Mouse (Mus musculus) ES-Bruce4 (cell line): Measurements from ENCODE around the gene Krt35. TPM values are rescaled to one million over a fixed set of nuclear protein-coding genes. Genes with fewer than 3 reads are reported as not detected.

ENCODE experiments used
- H3K27ac ChIP-seq: 2 replicates; pipeline ENCODE4 v1.5.1; 2012; ENCODE audit warnings: low read length, inconsistent platforms; ENCODE audit not compliant: insufficient read depth
- H3K27me3 ChIP-seq: 2 replicates; pipeline ENCODE4 v1.6.1; 2012; ENCODE audit warnings: mild to moderate bottlenecking, low read length, inconsistent platforms; ENCODE audit not compliant: control insufficient read depth, poor library complexity, insufficient read depth, severe bottlenecking
- H3K36me3 ChIP-seq: 2 replicates; pipeline ENCODE4 v1.6.1; 2012; ENCODE audit warnings: inconsistent platforms, mild to moderate bottlenecking, low read length, moderate library complexity; ENCODE audit not compliant: control insufficient read depth, poor library complexity, insufficient read depth, severe bottlenecking
- H3K4me1 ChIP-seq: one replicate; pipeline ENCODE4 v1.8.1; 2011; ENCODE audit warnings: low read length; ENCODE audit not compliant: control insufficient read depth, insufficient read depth
- H3K4me3 ChIP-seq: 2 replicates; pipeline ENCODE4 v1.5.1; 2011; ENCODE audit warnings: low read depth, mild to moderate bottlenecking, low read length
- H3K9ac ChIP-seq: 2 replicates; pipeline ENCODE4 v1.6.1; 2012; ENCODE audit warnings: low read depth, mild to moderate bottlenecking, inconsistent platforms; ENCODE audit not compliant: poor library complexity, severe bottlenecking
- H3K9me3 ChIP-seq: replicated peaks from 2 replicates; pipeline ENCODE4 v1.6.1; 2012; ENCODE audit warnings: mild to moderate bottlenecking, low read length, inconsistent platforms; ENCODE audit not compliant: control insufficient read depth, poor library complexity, insufficient read depth, severe bottlenecking
- CTCF ChIP-seq: IDR thresholded peaks from one replicate; pipeline ENCODE4 v1.8.1; 2011; ENCODE audit warnings: low read depth, low read length
- EP300 ChIP-seq: IDR thresholded peaks from 2 replicates; pipeline ENCODE4 v1.6.1; 2011; ENCODE audit warnings: low read depth, low read length; ENCODE audit not compliant: insufficient read depth
- POLR2A ChIP-seq: IDR thresholded peaks from one replicate; pipeline ENCODE4 v1.8.1; 2011; ENCODE audit warnings: low read length; ENCODE audit not compliant: insufficient read depth
- polyA plus RNA-seq: library from polyadenylated mRNA; stranded (reverse); fragments of >200 nt; gene quantifications from 2 replicates; pipeline ENCODE4 v1.2.4, GENCODE M21; 2011; ENCODE audit warnings: low read depth; ENCODE audit not compliant: missing spikeins, insufficient read depth, insufficient read length

Krt35 gene
- polyA plus RNA-seq, 1 experiment: not detected

DNA sequence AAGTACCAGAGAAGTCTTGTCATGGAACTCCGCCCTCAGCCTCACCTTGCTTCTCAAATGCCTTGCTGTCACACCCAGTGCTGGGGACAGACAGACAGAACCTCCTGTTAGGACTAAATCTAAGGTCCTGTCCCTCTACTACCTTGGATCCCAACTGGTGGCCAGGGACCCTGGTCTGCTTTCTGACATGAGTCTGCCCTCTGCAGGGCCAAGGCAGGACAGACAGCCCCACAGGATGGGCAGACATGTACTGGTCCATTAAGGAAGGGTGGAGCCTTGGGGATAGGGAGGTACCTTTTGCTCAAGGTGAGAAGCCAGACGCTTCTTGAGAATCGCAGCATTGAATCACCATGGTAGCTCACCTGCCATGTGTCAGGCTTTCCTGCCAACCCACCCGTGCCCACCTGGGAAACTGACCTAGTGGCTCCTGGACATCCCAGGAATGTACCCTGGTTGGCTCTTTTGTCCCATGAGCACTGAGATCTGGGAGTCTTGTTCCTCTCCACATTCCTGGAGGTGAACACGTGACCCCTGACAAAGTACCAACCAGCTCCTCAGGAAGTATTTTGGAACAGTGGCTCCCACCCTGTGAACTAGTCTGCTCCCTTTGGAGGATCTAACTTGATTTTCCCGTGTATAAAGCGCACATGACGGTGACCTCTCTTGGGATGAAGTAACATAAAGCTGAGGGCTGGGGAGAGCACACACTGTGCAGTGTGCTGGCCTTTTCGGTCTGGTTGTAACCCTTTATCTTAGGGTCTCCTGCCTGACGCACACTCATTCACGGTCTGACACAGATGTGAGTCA lies 17.1 kb upstream of the Krt35 start:
- Histone ChIP-seq H3K4me3 (no peak overlapping the region), H3K9me3 (no peaks in the 10 kb centered on the region), H3K9ac (no peak overlapping the region), H3K27me3 (no peaks in the 10 kb centered on the region), H3K4me1 (no peaks in the 10 kb centered on the region), H3K36me3 (no peaks in the 10 kb centered on the region), H3K27ac (no peak overlapping the region)
- TF ChIP-seq POLR2A (no peak), EP300 (no peak), CTCF (no peak)

GRCm38 (mm10) chr11:100105576-100106122 lies 9.6 kb upstream of the Krt35 start, which contains the start of gene Krt36:
Gene Krt36, minus strand, starts transcription at chr11:100105626.
- Histone ChIP-seq H3K27ac (no peak within 1 kb of the TSS), H3K4me1 (no peaks in the 10 kb centered on the region), H3K9me3 (no peaks in the 10 kb centered on the region), H3K4me3 (no peak within 1 kb of the TSS), H3K9ac (no peak within 1 kb of the TSS), H3K36me3 (no peaks in the 10 kb centered on the region), H3K27me3 (no peaks in the 10 kb centered on the region)
- TF ChIP-seq EP300: no peak
- TF ChIP-seq CTCF: no peak
- TF ChIP-seq POLR2A: no peak

- no peak overlapping the region for H3K9ac ChIP-seq
- no peak overlapping the region for H3K4me3 ChIP-seq
- H3K36me3 ChIP-seq: no peaks in the 10 kb centered on the region
- TF ChIP-seq EP300 (no peak), CTCF (no peak), POLR2A (no peak)
- H3K27me3 ChIP-seq: no peaks in the 10 kb centered on the region
- H3K27ac ChIP-seq: no peak overlapping the region
- no peaks in the 10 kb centered on the region for H3K4me1 ChIP-seq
- no peaks in the 10 kb centered on the region for H3K9me3 ChIP-seq
Measured at GRCm38 (mm10) chr11:100102693-100103429, 6.8 kb upstream of the Krt35 start.

DNA sequence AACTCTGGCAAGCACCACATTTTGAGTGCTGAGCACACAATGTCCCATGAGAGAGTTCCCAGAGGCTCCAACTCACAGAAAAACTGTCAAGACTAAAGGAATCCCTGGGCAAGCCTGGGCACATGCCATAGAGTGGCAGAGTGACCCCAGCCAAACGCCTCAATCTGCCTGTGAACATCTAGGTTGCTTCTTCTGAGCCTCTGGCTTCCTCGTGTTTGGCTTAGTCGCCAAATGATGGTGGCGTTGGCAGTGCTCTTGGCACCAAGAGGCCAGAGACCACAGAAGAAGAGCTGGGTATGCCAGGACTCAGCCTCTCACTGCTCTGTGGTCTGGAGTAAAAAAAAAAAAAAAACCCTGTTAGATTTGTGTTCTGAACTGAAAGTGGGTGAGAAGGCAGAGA lies 4.3 kb upstream of the Krt35 start:
- Histone ChIP-seq H3K4me1 (no peaks in the 10 kb centered on the region), H3K4me3 (no peak overlapping the region), H3K36me3 (no peaks in the 10 kb centered on the region), H3K9me3 (no peaks in the 10 kb centered on the region), H3K9ac (no peak overlapping the region), H3K27me3 (no peaks in the 10 kb centered on the region), H3K27ac (no peak overlapping the region)
- TF ChIP-seq EP300 (no peak), CTCF (no peak), POLR2A (no peak)

GRCm38 (mm10) chr11:100097819-100098218 lies 1.8 kb upstream of the Krt35 start:
- Histone ChIP-seq H3K9ac (no peak overlapping the region), H3K27me3 (no peaks in the 10 kb centered on the region), H3K4me1 (no peaks in the 10 kb centered on the region), H3K27ac (no peak overlapping the region), H3K4me3 (no peak overlapping the region), H3K36me3 (no peaks in the 10 kb centered on the region), H3K9me3 (no peaks in the 10 kb centered on the region)
- TF ChIP-seq EP300: no peak
- TF ChIP-seq CTCF: no peak
- no peak for TF ChIP-seq POLR2A
